In the genomic region with DNA sequence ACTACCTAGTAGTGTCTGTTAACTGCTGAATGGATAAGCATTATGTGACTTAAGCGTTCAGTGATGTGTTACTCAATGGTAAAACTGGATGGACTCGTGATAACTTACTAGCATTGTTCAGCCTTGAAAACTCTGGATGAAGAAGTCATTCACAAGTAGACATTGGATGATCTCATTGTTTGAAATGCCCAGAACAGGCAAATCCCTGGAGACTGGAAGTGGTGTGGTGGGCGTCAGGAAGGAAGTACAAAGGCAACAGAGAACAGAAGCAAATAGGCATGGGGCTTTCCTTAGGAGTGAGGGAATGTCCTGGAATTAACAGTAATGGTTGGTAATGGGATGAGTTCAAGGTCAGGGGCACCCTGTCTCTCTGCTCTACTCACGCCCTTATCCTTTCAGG, we compare ENCODE assay signal across 23 mouse cellular contexts. TPM values are rescaled to one million over a fixed set of nuclear protein-coding genes. Genes with fewer than 3 reads are reported as not detected.
DNase-seq lines count a peak whose midpoint lies in the region; ATAC-seq and TF ChIP-seq lines count a peak whose summit lies in the region.
"Had no signal": no experiment of that assay in that cellular context is flagged by ENCODE, and none has a peak within 500 bp of the region (broad histone marks: within the 10 kb centered on the region; RNA-seq: fewer than 3 reads in every experiment).

No protein-coding gene starts in this region.

- no peak overlapping the region for H3K27ac ChIP-seq in heart, postnatal 0 days (ENCODE audit: low read depth)
- 0 out of 2 replicates have a peak overlapping the region, but pooled peaks have one; percentile 48 for H3K27ac ChIP-seq in lung, embryonic 15.5 days
- H3K27ac ChIP-seq in forebrain, postnatal 0 days (ENCODE audit: low read depth, low read length), result no peak overlapping the region
- H3K27ac ChIP-seq: embryonic facial prominence, embryonic 13.5 days; forebrain, embryonic 13.5 days; heart, embryonic 13.5 days; hindbrain, embryonic 13.5 days; hindbrain, postnatal 0 days had no signal

- H3K4me1 ChIP-seq in heart, postnatal 0 days (ENCODE audit: control insufficient read depth, insufficient read depth), result no peaks in the 10 kb centered on the region
- H3K4me1 ChIP-seq in lung, embryonic 15.5 days, result peaks cover 9% of the 10 kb centered on the region; the same call in 1 of the 2 replicates
- no peaks in the 10 kb centered on the region for H3K4me1 ChIP-seq in forebrain, postnatal 0 days (ENCODE audit: insufficient read depth)
- H3K4me1 ChIP-seq: forebrain, embryonic 13.5 days had no signal

- H3K4me3 ChIP-seq in heart, postnatal 0 days (ENCODE audit: low read depth, low read length), result no peak overlapping the region
- H3K4me3 ChIP-seq in lung, embryonic 15.5 days, result no peak overlapping the region
- no peak overlapping the region for H3K4me3 ChIP-seq in forebrain, postnatal 0 days (ENCODE audit: low read depth, low read length)
- H3K4me3 ChIP-seq: embryonic facial prominence, embryonic 13.5 days; forebrain, embryonic 13.5 days; heart, embryonic 13.5 days; hindbrain, embryonic 13.5 days had no signal

- DNase-seq in heart, postnatal 0 days (ENCODE audit: low spot score), result peak; percentile 36
- DNase-seq in heart, postnatal 4 days, result no peak
- no peak for DNase-seq in lung, postnatal 36 days
- peak; percentile 35 for DNase-seq in ES-CJ7 (ENCODE audit: low read depth, low spot score)
- DNase-seq in R1 (ENCODE audit: low read depth, low spot score), result peak; percentile 47
- DNase-seq in yolk sac, embryonic 10.5 days (ENCODE audit: low spot score), result no peak
- no peak for DNase-seq in forebrain, postnatal 0 days
- DNase-seq: adrenal gland, postnatal 10 days; cerebellum, adult 11 months; cerebellum, adult 8-10 months; cerebellum, postnatal 14 days; embryo, embryonic 11 days; gastrocnemius, postnatal 36 days; heart, adult 11 months; heart, postnatal 10 days had no signal

- no peaks in the 10 kb centered on the region for H3K36me3 ChIP-seq in heart, postnatal 0 days (replicated peaks; ENCODE audit: control insufficient read depth, insufficient read depth, low read length)
- H3K36me3 ChIP-seq in lung, embryonic 15.5 days, result no peaks in the 10 kb centered on the region
- peaks cover 9% of the 10 kb centered on the region for H3K36me3 ChIP-seq in forebrain, postnatal 0 days (ENCODE audit: insufficient read depth)

- no peak for TF ChIP-seq EP300 in heart, postnatal 0 days (IDR thresholded peaks at IDR 0.05; ENCODE audit: low read depth)

- TF ChIP-seq CTCF in heart, postnatal 0 days (IDR thresholded peaks at IDR 0.05; ENCODE audit: low read depth), result no peak
- TF ChIP-seq CTCF in forebrain, postnatal 0 days (IDR thresholded peaks at IDR 0.05; ENCODE audit: low read depth), result no peak

- no peaks in the 10 kb centered on the region for H3K27me3 ChIP-seq in heart, postnatal 0 days (ENCODE audit: control insufficient read depth, insufficient read depth, low read length)
- H3K27me3 ChIP-seq in lung, embryonic 15.5 days, result no peaks in the 10 kb centered on the region
- H3K27me3 ChIP-seq in forebrain, postnatal 0 days (ENCODE audit: insufficient read depth, low read length), result no peaks in the 10 kb centered on the region
- H3K27me3 ChIP-seq: CH12.LX; embryonic facial prominence, embryonic 13.5 days; forebrain, embryonic 13.5 days; heart, embryonic 13.5 days; hindbrain, embryonic 13.5 days; Patski had no signal

- 57% methylated on average over 4 of the region's 4 CpGs for WGBS in heart, postnatal 0 days
- WGBS in lung, embryonic 15.5 days, result 57% methylated on average over 4 of the region's 4 CpGs
- 74% methylated on average over 4 of the region's 4 CpGs for WGBS in forebrain, postnatal 0 days

- H3K9ac ChIP-seq in heart, postnatal 0 days (replicated peaks; ENCODE audit: low read depth, low read length), result no peak overlapping the region
- H3K9ac ChIP-seq in lung, embryonic 15.5 days, result no peak overlapping the region
- no peak overlapping the region for H3K9ac ChIP-seq in forebrain, postnatal 0 days
- H3K9ac ChIP-seq: embryonic facial prominence, embryonic 13.5 days; forebrain, embryonic 13.5 days; heart, embryonic 13.5 days; hindbrain, embryonic 13.5 days had no signal

- H3K9me3 ChIP-seq in heart, postnatal 0 days (replicated peaks; ENCODE audit: control insufficient read depth, low read length), result no peaks in the 10 kb centered on the region
- H3K9me3 ChIP-seq in lung, embryonic 15.5 days, result no peaks in the 10 kb centered on the region
- no peaks in the 10 kb centered on the region for H3K9me3 ChIP-seq in forebrain, postnatal 0 days (ENCODE audit: low read length)
- H3K9me3 ChIP-seq: embryonic facial prominence, embryonic 13.5 days; forebrain, embryonic 13.5 days; heart, embryonic 13.5 days; hindbrain, embryonic 13.5 days had no signal

- H3K4me2 ChIP-seq in heart, postnatal 0 days (ENCODE audit: low read depth, low read length), result no peak overlapping the region
- no peak overlapping the region for H3K4me2 ChIP-seq in lung, embryonic 15.5 days
- no peak overlapping the region for H3K4me2 ChIP-seq in forebrain, postnatal 0 days (ENCODE audit: low read depth)
- H3K4me2 ChIP-seq: embryonic facial prominence, embryonic 13.5 days; forebrain, embryonic 13.5 days; heart, embryonic 13.5 days; hindbrain, embryonic 13.5 days had no signal

- ATAC-seq in heart, postnatal 0 days (ENCODE audit: insufficient read depth, low read depth), result no peak
- no peak for ATAC-seq in lung, embryonic 15.5 days (ENCODE audit: borderline replicate concordance, extremely low read depth, low FRiP score, low TSS enrichment)
- no peak for ATAC-seq in forebrain, postnatal 0 days
- ATAC-seq: forebrain, embryonic 13.5 days; hindbrain, postnatal 0 days; Patski had no signal

RNA-seq across cellular contexts. Expression of gene Scap, which starts 15.8 kb away (rescaled TPM):
- total RNA-seq in heart, postnatal 0 days (2014; rRNA removed; ENCODE audit: low replicate concordance), result 34.0 and 63.5 TPM in 2 replicates
- 12.1 and 14.6 TPM in 2 replicates for polyA plus RNA-seq in heart, postnatal 0 days (2015; fragmentation: Nextera tagmentation; extraction: Ambion mirVana)
- 10 to 100 TPM; 30.5 to 34.0 TPM for total RNA-seq in heart, postnatal 4 days (2021)
- 30.3 and 31.0 TPM in 2 replicates for polyA plus RNA-seq in lung, embryonic 15.5 days (2015; fragmentation: Nextera tagmentation; extraction: Ambion mirVana)
- total RNA-seq in forebrain, postnatal 0 days (2014; rRNA removed), result 87.6 and 111 TPM in 2 replicates
- 40.1 and 49.5 TPM in 2 replicates for polyA plus RNA-seq in forebrain, postnatal 0 days (2015; fragmentation: Nextera tagmentation; extraction: Ambion mirVana)

RNA-seq across cellular contexts. Expression of gene Elp6, which starts 43.9 kb away (rescaled TPM):
- 18.3 and 21.9 TPM in 2 replicates for total RNA-seq in heart, postnatal 0 days (2014; rRNA removed; ENCODE audit: low replicate concordance)
- 6.8 and 7.0 TPM in 2 replicates for polyA plus RNA-seq in heart, postnatal 0 days (2015; fragmentation: Nextera tagmentation; extraction: Ambion mirVana)
- total RNA-seq in heart, postnatal 4 days (2021), result 1 to 10 TPM; 5.8 to 6.4 TPM
- polyA plus RNA-seq in lung, embryonic 15.5 days (2015; fragmentation: Nextera tagmentation; extraction: Ambion mirVana), result 30.4 and 31.1 TPM in 2 replicates
- 27.8 and 35.2 TPM in 2 replicates for total RNA-seq in forebrain, postnatal 0 days (2014; rRNA removed)
- 27.1 and 27.5 TPM in 2 replicates for polyA plus RNA-seq in forebrain, postnatal 0 days (2015; fragmentation: Nextera tagmentation; extraction: Ambion mirVana)

RNA-seq across cellular contexts. Expression of gene Ptpn23, which starts 59.1 kb away (rescaled TPM):
- total RNA-seq in heart, postnatal 0 days (2014; rRNA removed; ENCODE audit: low replicate concordance), result 7.3 and 16.4 TPM in 2 replicates
- 6.7 TPM in 2 replicates for polyA plus RNA-seq in heart, postnatal 0 days (2015; fragmentation: Nextera tagmentation; extraction: Ambion mirVana)
- total RNA-seq in heart, postnatal 4 days (2021), result 10 to 100 TPM; 32.4 to 33.7 TPM
- polyA plus RNA-seq in lung, embryonic 15.5 days (2015; fragmentation: Nextera tagmentation; extraction: Ambion mirVana), result 16.2 and 19.1 TPM in 2 replicates
- 25.3 and 26.2 TPM in 2 replicates for total RNA-seq in forebrain, postnatal 0 days (2014; rRNA removed)
- 7.8 and 10.2 TPM in 2 replicates for polyA plus RNA-seq in forebrain, postnatal 0 days (2015; fragmentation: Nextera tagmentation; extraction: Ambion mirVana)

Comparison
In these comparisons a context has a peak if more than half of its experiments do, and no peak if none do; other contexts are left out.
1. DNase-seq: peak in heart, postnatal 0 days (single experiment), ES-CJ7 (single experiment) and R1 (single experiment); none in heart, postnatal 4 days (single experiment), lung, postnatal 36 days (single experiment), yolk sac, embryonic 10.5 days (single experiment) and forebrain, postnatal 0 days (single experiment).